Mouse (Mus musculus) adrenal gland, postnatal 25 days (tissue): Measurements from ENCODE around the gene Arid2. TPM values are rescaled to one million over a fixed set of nuclear protein-coding genes. Genes with fewer than 3 reads are reported as not detected.
A peak's percentile ranks its signal among the peaks of the same experiment; 100 is the strongest.
"Not testable (repeated sequence)": the region's sequence is repeated elsewhere in the genome, so short reads cannot be mapped to it uniquely, and the experiment has no call there.

Source experiments
- DNase-seq: peaks from one replicate; pipeline ENCODE4 v3.0.0; 2021; ENCODE audit warnings: mixed read lengths
- long read RNA-seq: library from polyadenylated mRNA; stranded (forward); transcript quantifications from one replicate; pipeline ENCODE4 v2.0.0, GENCODE M21; 2021
- total RNA-seq: library from RNA; stranded (reverse); gene quantifications from 2 replicates; pipeline ENCODE4 v1.2.3, GENCODE M21; 2021

Gene Arid2
- total RNA-seq = 37.9 and 51.1 TPM in 2 replicates
- long read RNA-seq, partial matches to known transcripts = 13 of 13 reads
- long read RNA-seq, other reads (novel, unspliced or antisense) = 0 of 13 reads

GRCm38 (mm10) chr15:96287369-96287975, at the start of gene Arid2:
Gene Arid2 (plus strand): TSS chr15:96287518.
- peak; percentile 73 for DNase-seq

- DNase-seq = no peak
Measured at GRCm38 (mm10) chr15:96238071-96238470, 49.2 kb upstream of the Arid2 start.

GRCm38 (mm10) chr15:96244171-96244570, 43.1 kb upstream of the Arid2 start:
- no peak for DNase-seq

GRCm38 (mm10) chr15:96244715-96245114, 42.6 kb upstream of the Arid2 start:
- not testable (repeated sequence) for DNase-seq

- DNase-seq = no peak
Measured at GRCm38 (mm10) chr15:96253827-96254226, 33.5 kb upstream of the Arid2 start.

- DNase-seq = no peak
Measured at GRCm38 (mm10) chr15:96254356-96254755, 33.0 kb upstream of the Arid2 start.

- no peak for DNase-seq
Measured at GRCm38 (mm10) chr15:96257781-96258180, 29.5 kb upstream of the Arid2 start.

- DNase-seq = no peak
Measured at GRCm38 (mm10) chr15:96264614-96265013, 22.7 kb upstream of the Arid2 start.

GRCm38 (mm10) chr15:96267933-96268332, 19.4 kb upstream of the Arid2 start:
- DNase-seq = no peak

- DNase-seq = no peak
Measured at GRCm38 (mm10) chr15:96268610-96269009, 18.7 kb upstream of the Arid2 start.

- DNase-seq = no peak
Measured at GRCm38 (mm10) chr15:96269402-96269801, 17.9 kb upstream of the Arid2 start.

- no peak for DNase-seq
Measured at GRCm38 (mm10) chr15:96270272-96270880, 16.9 kb upstream of the Arid2 start.

GRCm38 (mm10) chr15:96272356-96272755, 15.0 kb upstream of the Arid2 start:
- no peak for DNase-seq

- DNase-seq = no peak
Measured at GRCm38 (mm10) chr15:96274341-96274740, 13.0 kb upstream of the Arid2 start.

- DNase-seq = no peak
Measured at GRCm38 (mm10) chr15:96275198-96275597, 12.1 kb upstream of the Arid2 start.

GRCm38 (mm10) chr15:96275810-96276493, 11.4 kb upstream of the Arid2 start:
- DNase-seq = no peak

- no peak for DNase-seq
Measured at GRCm38 (mm10) chr15:96277061-96277460, 10.3 kb upstream of the Arid2 start.

GRCm38 (mm10) chr15:96281236-96281635, 6.1 kb upstream of the Arid2 start:
- DNase-seq = no peak

- DNase-seq = no peak
Measured at GRCm38 (mm10) chr15:96283141-96283540, 4.2 kb upstream of the Arid2 start.

GRCm38 (mm10) chr15:96283920-96284431, 3.3 kb upstream of the Arid2 start:
- no peak for DNase-seq

- DNase-seq = no peak
Measured at GRCm38 (mm10) chr15:96284711-96285322, 2.5 kb upstream of the Arid2 start.

GRCm38 (mm10) chr15:96285323-96286014, 1.8 kb upstream of the Arid2 start:
- DNase-seq = peak; percentile 88
